Mouse (Mus musculus): ENCODE measurements around the gene Golga4. TPM values are rescaled to one million over a fixed set of nuclear protein-coding genes. Genes with fewer than 3 reads are reported as not detected.
"Not testable (repeated sequence)": the region's sequence is repeated elsewhere in the genome, so short reads cannot be mapped to it uniquely, and the experiment has no call there.

The Golga4 gene
- total RNA-seq, 2 experiments from 2014 or later = 99.9 to 110 TPM

- DNase-seq (ENCODE audit: low spot score in 2 of 2) = no peak
These were observed 79.9 kb downstream of the Golga4 start for GRCm38 (mm10) chr9:118585998-118586397.

- no peak for DNase-seq (ENCODE audit: low spot score in 2 of 2)
These were observed 81.0 kb downstream of the Golga4 start for GRCm38 (mm10) chr9:118587115-118587514.

DNA sequence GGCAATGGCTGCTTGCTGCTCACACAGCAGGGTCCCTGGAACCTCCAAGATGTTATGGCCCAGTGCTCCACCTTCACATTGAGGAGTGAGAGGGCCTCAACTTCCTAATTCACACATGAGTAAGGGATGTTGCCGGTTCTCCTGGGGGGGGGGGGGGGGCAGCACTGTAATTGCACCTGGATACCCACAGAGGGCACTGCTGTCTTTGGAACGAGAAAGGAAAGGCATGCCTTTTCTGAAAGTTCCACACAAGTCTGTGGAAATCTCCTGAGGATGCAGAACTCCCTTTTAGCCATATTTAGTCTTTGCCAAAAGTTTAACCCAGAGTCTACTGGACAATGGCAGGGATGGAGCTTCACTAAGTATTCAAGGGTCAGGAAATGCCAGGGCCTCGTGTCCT is 83.2 kb downstream of the Golga4 start:
- no peak for DNase-seq (ENCODE audit: low spot score in 2 of 2)

DNA sequence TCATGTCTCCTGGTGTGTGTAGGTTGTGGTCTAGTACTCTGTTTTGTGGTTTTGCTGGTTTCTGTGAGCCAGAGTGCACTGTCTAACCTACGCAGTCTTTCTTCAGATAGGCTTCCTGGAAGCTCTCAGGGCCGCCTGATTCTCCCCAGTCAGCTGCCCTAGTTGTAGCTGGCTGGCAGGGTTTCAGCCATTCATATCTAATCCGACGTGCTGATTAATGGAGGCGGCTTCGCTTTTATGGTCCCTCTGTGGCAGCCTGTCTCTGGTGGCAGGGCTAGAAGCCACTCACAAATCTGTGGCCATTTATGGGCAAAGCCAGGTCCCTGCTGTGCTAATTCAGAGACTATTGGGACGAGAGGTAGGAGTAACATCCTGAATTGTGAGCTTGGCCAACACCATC is 84.2 kb downstream of the Golga4 start:
- DNase-seq (ENCODE audit: low spot score in 2 of 2) = no peak

DNA sequence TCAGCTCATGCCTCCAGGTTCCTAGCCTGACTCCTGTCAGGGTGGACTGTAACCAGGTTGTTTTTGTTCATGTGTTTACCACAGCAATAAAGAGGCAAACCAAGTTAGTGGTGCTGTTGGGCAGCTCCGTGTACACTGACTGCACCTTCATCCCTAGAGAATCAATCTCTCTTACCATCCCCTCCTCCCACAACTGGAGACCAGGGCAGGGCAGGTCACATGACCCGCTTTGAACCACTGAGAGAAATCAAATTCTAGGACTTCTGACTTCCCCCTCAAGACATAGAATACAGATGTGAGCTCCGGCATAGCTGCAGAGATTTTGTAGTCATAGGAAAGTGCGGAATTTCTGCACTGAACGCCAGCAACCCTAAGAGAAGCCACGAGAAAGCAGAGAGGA is 85.6 kb downstream of the Golga4 start:
- no peak for DNase-seq (ENCODE audit: low spot score in 2 of 2)

DNA sequence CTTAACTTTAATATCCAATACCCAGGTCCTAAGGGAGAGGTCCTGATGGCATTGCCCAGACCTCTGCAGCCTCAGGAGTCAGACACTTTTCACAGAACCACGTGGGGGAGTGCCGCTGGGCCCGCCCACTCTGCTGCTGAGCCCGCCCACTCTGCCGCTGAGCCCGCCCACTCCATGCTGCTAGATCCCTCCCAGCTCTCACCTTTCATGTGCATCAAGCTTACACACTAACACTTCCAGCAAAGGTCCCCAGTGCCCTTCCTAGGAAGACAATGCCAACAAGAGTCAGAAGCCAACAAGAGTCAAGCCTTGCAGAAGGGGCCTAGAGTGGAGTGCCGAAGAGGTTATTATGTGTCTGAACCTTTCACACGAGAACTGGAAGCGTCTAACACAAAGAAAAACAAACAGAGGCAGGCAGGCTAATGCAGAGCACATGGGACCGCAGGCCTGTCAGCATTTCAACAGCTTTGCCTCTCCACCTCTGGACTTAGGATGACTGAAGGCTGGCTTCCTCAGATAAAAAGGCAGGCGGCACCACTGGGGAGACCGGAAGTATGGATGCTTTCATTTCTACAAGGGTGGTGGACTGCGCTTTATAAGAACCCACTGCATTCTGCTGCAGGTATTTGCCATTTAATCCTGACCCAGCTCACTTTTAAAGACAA is 86.7 kb downstream of the Golga4 start:
- DNase-seq (ENCODE audit: low spot score in 2 of 2) = no peak

GRCm38 (mm10) chr9:118593443-118593842 is 87.4 kb downstream of the Golga4 start:
- no peak for DNase-seq (ENCODE audit: low spot score in 2 of 2)

GRCm38 (mm10) chr9:118596767-118597166 is 90.7 kb downstream of the Golga4 start:
- DNase-seq (ENCODE audit: low spot score in 2 of 2) = no peak

- not testable (repeated sequence) for DNase-seq (ENCODE audit: low spot score in 2 of 2)
These were observed 94.3 kb downstream of the Golga4 start for GRCm38 (mm10) chr9:118600393-118600792.

DNA sequence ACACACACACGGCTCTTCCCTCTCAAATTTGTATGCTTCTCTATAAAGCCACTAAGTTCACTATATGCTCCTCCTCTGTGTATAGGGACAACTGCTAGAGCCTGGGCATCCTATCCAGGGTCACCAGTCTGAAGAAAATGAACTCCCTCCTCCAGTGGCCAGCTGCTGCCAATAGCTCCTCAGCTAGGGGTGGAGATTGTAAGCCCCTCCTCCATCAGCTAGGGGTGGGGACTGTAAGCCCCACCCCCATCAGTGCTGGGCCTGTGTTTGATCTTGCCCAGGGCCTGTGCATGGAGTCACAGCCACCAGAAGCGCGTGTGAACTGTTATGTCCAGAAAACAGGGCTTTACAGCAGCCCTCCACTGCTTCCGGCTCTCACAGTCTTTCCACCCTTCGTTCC is 96.5 kb downstream of the Golga4 start:
- no peak for DNase-seq (ENCODE audit: low spot score in 2 of 2)

DNA sequence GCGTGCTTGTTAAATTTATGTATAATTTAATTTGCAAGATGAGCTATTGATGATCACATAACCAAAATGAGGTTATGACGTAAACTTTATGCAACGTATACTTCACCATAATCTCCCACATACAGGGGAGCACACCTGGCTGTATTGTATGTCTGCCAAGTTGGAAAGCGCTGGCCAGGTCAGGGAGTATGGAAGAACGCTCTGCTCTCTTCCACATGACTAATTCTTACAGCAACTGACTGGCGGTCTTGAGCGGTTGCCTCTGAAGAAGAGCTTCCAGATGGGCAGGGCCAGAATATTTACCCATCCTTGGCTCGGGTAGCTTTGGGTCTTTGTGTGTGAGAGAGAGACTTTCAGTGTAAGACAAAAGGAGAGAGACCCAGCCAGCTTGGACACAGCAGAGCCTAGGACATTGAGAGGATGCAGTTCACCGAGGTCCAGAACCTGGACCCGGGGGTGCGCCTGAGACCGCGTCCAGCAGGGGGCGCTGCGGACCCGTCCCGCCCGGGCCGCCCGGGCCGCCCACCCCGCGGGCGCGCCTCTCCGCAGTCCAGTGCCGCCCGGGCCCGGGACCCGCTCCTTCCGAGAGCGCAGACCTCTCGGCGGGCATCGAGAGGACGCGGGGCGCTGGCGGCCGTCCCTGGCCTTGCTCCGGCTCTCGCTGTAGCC is 100.2 kb downstream of the Golga4 start, which contains the start of gene Itga9:
Gene Itga9, plus strand, starts transcription at position 543 of the 669 bp plus-strand sequence.
- peak; percentile 72 to 88 for DNase-seq (ENCODE audit: low spot score in 2 of 2)

- DNase-seq (ENCODE audit: low spot score in 2 of 2) = no peak
These were observed 100.8 kb downstream of the Golga4 start for GRCm38 (mm10) chr9:118606817-118607371.

- DNase-seq (ENCODE audit: low spot score in 2 of 2) = no peak
These were observed 101.8 kb downstream of the Golga4 start for GRCm38 (mm10) chr9:118607701-118608401.

DNA sequence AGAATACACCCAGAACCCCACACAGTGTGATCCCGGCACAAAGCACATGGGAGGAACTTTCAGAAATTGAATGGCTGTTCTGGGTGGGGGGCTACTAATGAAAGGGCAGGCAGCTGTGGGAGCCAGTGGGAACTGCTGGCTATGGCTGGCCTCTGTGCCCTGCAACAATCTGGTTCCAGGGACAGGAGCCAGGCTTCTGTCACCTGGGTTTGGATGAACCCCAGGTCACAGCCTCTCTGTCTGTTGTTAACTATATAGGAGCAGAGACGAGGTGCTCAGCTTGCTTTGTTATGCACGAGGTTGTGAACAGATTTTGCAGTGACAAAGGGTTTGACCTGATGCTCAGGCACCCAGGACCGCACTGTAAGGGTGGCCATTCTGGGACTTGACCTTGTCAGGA is 102.5 kb downstream of the Golga4 start:
- DNase-seq (ENCODE audit: low spot score in 2 of 2) = no peak

- no peak for DNase-seq (ENCODE audit: low spot score in 2 of 2)
These were observed 104.0 kb downstream of the Golga4 start for GRCm38 (mm10) chr9:118610060-118610459.

DNA sequence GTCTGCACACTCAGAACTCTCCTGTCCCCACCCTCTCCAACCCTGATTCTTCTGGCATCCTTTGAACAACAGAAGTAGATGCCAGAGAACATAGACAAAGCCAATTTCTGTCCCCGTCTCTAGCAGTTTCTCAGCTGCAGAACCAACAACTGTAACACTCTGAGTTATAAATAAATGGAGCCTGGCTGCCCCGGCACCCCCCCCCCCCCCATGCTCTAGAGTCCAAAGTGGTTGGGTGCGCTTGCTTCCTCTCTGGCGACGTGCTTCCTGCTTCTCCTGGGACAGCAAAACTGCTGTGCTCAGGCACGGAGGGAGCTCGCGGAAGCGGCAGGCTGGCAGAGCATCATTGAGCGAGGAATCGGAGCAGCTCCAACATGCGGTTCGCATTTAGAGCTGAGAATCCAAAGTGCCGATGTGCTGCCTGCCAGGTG is 105.1 kb downstream of the Golga4 start:
- DNase-seq (ENCODE audit: low spot score in 2 of 2) = no peak

DNA sequence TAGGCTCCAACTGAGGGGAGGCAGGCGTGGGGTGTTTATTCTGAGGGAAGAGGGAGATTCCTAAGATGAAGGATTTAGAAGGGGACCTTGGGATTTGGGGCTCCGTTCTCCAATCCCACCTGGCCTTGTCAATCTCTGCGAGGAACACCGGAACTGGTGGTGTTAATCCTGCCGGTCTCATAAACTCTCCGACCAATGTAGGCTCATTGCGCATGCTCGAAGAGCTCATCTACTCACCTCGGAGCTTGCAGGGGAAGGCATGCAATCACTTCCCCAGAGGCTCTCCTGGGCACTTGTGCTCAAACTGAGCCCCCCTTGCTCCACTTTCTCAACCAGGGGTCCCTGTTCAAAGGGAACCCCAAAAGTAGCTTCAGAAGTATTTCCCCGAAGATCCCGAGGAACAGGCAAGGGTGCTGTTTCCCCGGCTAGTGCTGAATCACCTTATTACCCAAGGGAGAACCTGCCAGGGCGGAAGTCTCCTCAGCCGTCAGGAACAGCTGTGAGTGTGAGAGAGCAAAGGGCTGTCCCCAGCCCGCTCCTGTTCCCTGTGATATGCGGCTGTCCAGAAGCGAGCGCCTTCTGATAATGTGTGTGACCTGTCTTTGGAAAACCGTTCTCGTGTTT is 106.0 kb downstream of the Golga4 start:
- DNase-seq (ENCODE audit: low spot score in 2 of 2) = no peak

GRCm38 (mm10) chr9:118617237-118617636 is 111.2 kb downstream of the Golga4 start:
- no peak for DNase-seq (ENCODE audit: low spot score in 2 of 2)

DNA sequence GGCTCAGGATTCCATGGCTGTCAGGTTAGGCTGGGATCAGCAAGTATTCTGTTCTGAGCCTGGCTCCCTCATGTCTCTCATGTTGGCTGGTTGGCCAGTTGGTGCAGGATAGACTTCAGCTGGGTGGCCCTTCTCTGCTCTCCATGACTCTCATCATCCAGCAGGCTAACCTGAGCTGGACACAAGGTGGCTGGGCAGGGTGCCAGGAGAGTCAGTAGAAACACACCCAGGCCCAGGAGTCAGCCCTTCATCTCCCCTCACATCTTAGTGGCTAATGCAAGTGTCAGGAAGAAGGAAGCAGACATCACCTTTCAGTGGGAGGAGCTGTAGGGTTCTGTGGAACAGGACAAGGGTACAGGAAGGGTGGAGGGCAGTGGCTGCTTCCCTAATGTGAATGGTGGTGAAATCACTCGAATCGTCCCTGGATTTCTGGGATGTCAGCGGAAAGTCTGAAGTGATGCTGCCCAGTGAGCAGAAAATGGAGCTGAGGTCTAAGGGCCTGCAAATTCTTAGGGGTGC is 112.7 kb downstream of the Golga4 start:
- no peak for DNase-seq (ENCODE audit: low spot score in 2 of 2)

- no peak for DNase-seq (ENCODE audit: low spot score in 2 of 2)
These were observed 114.7 kb downstream of the Golga4 start for GRCm38 (mm10) chr9:118620807-118621206.

- no peak for DNase-seq (ENCODE audit: low spot score in 2 of 2)
These were observed 115.6 kb downstream of the Golga4 start for GRCm38 (mm10) chr9:118621691-118622090.
